Mouse (Mus musculus) urinary bladder, postnatal 4 days (tissue): ENCODE results near the gene Tmem140.

Source experiments
- DNase-seq, 2 experiments: peaks; one replicate each; pipeline ENCODE4 v3.0.0; 2021 to 2022; ENCODE audit warnings: low spot score in 2 of 2

Gene Tmem140

DNA sequence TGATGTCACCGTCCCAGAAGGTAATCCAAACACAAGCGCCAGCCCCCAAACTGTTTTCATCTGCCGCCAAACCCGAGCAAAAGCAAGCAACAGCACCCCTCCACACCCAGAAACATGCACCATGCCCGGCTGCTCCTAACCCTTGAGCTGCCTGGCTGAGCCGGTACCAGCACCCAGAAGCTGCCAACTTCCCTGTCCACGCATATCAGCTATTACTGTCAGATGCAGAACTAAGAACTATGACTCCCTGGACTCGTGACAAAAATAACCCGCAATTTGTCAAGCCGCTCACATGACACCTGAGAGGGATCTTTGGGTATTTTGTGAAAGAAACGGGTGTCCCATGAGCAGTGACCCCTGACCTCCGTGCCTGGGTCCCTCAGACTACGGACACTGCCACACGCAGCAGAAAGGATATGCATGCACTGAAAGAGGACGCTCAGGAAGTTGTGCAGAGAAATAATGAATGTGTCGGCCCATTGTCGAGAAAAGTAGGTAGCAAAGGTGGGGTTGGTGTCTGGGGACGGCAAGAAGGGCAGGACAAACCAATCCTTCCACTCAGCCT, 44.8 kb downstream of the Tmem140 start:
- DNase-seq = no peak

DNA sequence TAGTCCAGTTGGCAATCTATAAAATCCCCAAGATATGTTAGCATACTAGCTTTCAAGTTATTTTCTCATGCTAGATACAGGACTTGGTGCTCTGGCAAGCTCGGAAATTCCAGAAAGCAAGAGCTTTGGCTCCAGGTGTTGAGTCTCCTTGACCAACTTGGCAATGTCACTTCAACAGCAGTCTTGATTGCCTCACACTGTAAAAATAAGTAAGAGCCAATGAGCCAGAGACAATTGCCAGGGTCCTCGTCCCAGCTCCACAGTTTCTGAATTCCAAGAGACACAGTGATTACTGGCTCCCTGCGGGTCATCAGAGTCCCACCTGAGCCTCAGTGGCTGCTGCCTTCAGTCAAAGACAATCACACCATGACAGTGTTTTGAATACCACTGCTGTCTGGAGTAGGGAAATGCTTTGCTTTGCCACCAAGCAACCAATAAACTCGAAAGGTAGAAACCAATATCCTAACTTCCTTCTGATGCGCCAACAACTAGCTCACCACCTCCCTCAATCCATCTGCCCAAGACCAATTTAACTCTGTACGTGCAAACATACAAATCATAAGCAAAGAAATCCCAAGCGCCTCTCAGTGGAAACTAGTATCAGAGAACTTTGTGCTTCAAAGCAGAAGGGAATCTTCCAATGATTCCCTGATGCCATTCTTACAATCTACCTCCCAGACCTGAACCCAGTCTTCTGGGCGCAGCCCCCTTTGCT, 46.8 kb downstream of the Tmem140 start:
- no peak for DNase-seq

- DNase-seq = peak; percentile 91 to 95
Measured at GRCm38 (mm10) chr6:34910371-34911219, 47.6 kb downstream of the Tmem140 start, which contains the start of gene Wdr91. Gene Wdr91, minus strand, starts transcription at chr6:34910876.

GRCm38 (mm10) chr6:34913341-34914040, 50.5 kb downstream of the Tmem140 start:
- DNase-seq = no peak

DNA sequence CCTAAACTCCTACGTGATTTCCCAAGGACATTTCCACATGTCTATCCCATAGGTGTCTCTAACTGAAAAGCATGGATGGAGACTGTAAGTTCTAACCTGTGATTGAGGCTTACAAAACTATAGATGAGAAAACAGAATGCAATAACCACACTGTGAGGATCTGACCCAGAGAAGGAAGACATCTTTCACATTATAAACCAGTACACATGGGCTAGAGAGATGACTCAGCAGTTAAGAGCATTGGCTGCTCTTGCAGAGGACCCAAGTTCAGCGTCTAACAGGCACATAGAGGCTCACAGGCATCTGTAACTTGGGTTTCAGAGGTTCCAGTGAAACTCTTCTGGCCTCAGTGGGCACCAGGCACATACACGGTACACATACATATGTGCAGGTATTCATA, 51.5 kb downstream of the Tmem140 start:
- no peak for DNase-seq

DNA sequence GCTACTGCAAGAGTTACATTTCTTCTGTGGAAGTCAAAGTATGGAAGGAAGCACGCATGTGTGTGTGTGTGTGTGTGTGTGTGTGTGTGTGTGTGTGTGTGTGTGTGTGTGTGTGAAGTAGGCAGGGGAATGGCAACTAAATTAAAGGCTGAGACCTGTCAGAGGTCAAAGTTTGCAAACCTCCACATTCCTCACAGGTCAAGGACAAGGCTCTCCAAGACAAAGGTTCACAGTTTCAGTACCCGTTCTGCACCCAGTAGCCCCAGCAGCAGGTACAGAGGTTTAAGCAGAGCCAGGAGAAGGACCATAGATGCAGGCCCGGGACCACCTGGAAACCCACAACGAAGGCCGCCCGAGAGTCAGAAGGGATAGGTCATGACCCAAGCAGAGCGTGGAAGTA, 56.2 kb downstream of the Tmem140 start:
- no peak for DNase-seq

DNA sequence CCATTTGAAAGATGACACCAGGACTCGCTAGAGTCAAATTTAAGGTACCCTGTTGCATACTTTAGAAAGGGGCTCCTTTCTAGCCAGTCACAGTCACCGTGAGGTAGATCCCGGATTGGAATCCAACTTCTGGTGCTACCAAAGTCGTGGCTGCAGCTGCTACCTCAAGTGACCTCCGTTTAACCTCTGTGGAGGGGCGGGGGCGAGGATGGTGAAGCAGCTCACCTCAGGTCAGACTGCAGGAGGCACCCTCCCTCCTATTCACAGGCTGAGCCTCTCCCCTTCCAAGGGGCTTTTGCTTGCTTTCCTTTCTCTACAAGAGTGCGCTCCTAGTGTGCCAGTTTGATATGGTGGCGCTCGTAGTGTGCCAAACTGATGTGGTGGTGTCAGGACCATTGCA, 57.0 kb downstream of the Tmem140 start, which contains the start of gene Stra8:
TSS of gene Stra8 (plus strand) at position 208 of the 400 bp plus-strand sequence.
- DNase-seq = no peak

GRCm38 (mm10) chr6:34920631-34921030, 57.7 kb downstream of the Tmem140 start:
- DNase-seq = no peak

GRCm38 (mm10) chr6:34921941-34922340, 59.0 kb downstream of the Tmem140 start:
- DNase-seq = no peak
